Mouse (Mus musculus) lung, adult 2 months (tissue): ENCODE results near the gene Tnfrsf1a. TPM values are rescaled to one million over a fixed set of nuclear protein-coding genes. Genes with fewer than 3 reads are reported as not detected.

Experiments used
- DNase-seq: peaks from one replicate; pipeline ENCODE4 v3.0.0; 2022
- H3K4me1 ChIP-seq: fragments of 200-500 bp; 2 replicates; pipeline ENCODE4 v1.6.1; 2011; ENCODE audit warnings: low read length; ENCODE audit not compliant: control insufficient read depth, insufficient read depth
- H3K4me3 ChIP-seq: fragments of 200-500 bp; replicated peaks from 2 replicates; pipeline ENCODE3; 2011; ENCODE audit warnings: low read depth, mild to moderate bottlenecking, control low read depth, low read length; ENCODE audit errors: extremely low read depth
- CTCF ChIP-seq: fragments of 200-500 bp; IDR thresholded peaks from 2 replicates; pipeline ENCODE4 v1.5.1; 2011; ENCODE audit warnings: mild to moderate bottlenecking, low read length, control low read depth; ENCODE audit not compliant: insufficient read depth
- POLR2A ChIP-seq: fragments of 200-500 bp; IDR thresholded peaks from 2 replicates; pipeline ENCODE4 v1.6.1; 2011; ENCODE audit warnings: low read depth, mild to moderate bottlenecking, control low read depth, low read length, borderline replicate concordance; ENCODE audit errors: extremely low read depth
- WGBS: fragments of 180-500 bp; shearing (Covaris S2); methylation state at CpG from one replicate; pipeline ENCODE4 v1.1.7; 2018; 5-methylcytosine and 5-hydroxymethylcytosine counted together
- polyA plus RNA-seq: library from polyadenylated mRNA; depleted of rRNA; stranded (reverse); fragments of >200 nt; gene quantifications from 2 replicates; pipeline ENCODE4 v1.2.3, GENCODE M21; 2012

Gene Tnfrsf1a
- polyA plus RNA-seq, 1 experiment: 186 TPM

DNA sequence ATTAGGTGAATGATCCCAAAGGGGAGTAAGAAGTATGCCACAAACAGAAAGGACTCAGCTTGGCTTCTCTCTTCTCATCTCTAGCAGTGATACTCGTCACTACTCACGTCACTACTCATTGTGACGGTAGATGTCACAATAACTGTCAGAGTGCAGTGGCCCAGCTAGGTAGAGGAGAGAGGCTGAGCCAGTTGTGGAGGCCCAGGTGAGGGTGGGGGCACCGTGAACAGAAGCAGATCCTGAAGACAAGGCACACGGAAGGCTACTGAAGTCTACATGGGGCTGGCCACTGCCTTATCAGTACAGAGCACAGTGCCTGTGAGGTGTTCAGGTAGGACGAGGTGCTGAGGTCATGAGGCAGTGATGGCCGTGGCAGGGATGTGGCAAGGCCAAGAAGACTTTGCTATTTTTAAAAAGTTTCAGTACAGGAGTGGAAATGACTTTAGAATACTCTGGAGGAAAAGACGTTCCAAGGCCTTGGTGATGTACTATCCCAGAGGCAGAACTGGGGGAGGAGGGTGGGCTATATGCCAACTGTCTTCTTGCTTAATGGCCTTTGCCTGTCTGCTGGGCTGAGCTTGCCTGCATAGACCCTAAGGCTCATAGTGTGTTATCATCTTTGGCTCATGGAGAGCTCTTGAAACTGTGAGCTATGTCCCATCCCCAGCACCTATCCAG is 2.3 kb downstream of the Tnfrsf1a start:
- no peak for TF ChIP-seq POLR2A
- no peak for TF ChIP-seq CTCF
- peak overlapping the region; percentile 42 for H3K4me3 ChIP-seq
- DNase-seq: no peak
- H3K4me1 ChIP-seq: peaks cover 57% of the 10 kb centered on the region
- WGBS: 15% methylated on average over 8 of the region's 8 CpGs

DNA sequence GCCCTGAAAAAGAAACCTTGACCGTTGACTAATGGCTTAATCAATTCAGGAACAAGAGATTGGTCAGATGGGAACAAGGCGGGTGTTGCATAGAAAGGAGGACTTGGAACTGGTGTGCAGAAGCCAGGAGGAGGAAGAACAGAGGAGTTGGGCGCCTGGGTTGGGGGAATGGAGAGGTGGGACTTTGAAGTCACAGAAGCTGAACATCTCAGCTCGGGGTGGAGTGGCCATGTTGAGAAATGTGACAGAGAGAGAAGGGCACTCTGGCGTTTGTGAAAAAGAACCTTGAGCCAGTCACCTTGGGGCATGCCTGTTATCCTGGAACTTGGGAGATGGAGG is 2.9 kb downstream of the Tnfrsf1a start:
- no peak for TF ChIP-seq CTCF
- TF ChIP-seq POLR2A: no peak
- 35% methylated on average over 5 of the region's 5 CpGs for WGBS
- Histone ChIP-seq H3K4me1 (peaks cover 57% of the 10 kb centered on the region), H3K4me3 (no peak overlapping the region)
- no peak for DNase-seq

DNA sequence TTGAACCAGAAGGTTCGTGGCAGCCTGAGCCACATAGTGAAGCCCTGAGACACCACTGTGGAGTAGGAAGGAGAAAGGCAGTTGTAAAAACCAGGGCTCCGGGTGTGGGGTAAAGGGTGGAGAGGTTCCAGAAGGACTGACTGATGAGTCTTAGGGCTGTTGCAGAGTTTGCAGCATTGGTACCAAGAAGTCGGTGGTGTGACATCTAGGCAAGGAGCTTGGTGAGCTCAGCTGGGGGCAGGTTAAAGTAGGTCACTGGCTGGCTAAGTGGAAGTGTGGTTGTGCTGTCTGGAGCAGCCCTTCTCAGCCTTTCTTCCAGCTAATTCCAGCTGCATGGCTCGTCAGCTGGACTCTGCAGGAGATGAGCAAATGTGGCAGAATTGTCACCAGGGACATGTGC is 3.6 kb downstream of the Tnfrsf1a start:
- WGBS: 30% methylated on average over 4 of the region's 4 CpGs
- Histone ChIP-seq H3K4me1 (peaks cover 57% of the 10 kb centered on the region), H3K4me3 (no peak overlapping the region)
- no peak for DNase-seq
- TF ChIP-seq POLR2A (0 out of 2 replicates have a peak, but pooled peaks have one; percentile 6), CTCF (no peak)

DNA sequence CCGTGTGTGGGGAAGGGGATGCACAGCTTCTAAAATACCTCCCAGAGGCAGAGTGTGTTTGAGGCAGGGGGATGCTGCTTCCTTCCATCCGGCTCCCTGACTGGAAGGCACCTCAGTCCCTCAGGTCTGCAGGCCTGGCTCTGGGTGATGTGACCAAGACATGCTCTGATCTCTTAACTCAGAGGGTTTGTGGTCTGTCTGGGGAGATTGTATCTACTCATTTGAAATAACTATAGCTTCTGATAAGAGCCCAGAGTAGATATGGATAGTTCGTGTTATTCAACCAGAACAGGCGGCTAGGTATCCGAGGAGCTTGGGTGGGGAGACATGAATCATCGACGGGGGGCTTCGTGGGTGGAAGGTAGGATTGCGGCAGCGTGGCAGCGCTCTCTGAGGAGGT is 4.1 kb downstream of the Tnfrsf1a start:
- Histone ChIP-seq H3K4me1 (peaks cover 55% of the 10 kb centered on the region), H3K4me3 (no peak overlapping the region)
- no peak for DNase-seq
- 60% methylated on average over 11 of the region's 11 CpGs for WGBS
- TF ChIP-seq CTCF (no peak), POLR2A (no peak; the same call in 1 of the 2 replicates)

DNA sequence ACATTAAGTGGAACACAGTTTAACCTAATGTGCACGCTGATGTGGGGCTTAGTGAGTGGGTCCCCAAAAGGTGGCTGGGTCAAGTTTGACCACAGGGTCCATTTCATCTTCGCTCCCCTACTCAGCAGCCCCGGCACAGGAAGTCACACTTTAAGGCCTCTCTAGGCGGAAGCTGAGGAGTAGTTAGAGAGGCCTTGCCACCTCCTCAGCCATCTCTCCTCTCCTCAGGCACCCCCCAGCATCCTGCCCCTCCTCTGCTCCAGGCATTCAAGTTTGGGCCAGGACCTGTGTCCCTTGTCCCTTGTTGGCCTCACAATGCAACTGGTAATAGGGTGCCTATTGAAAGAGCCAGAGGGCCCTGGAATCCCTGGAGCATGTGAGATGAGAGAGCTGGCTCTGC is 4.5 kb downstream of the Tnfrsf1a start:
- H3K4me3 ChIP-seq: no peak overlapping the region
- H3K4me1 ChIP-seq: peaks cover 51% of the 10 kb centered on the region
- DNase-seq: no peak
- no peak for TF ChIP-seq POLR2A
- no peak for TF ChIP-seq CTCF
- 24% methylated on average over 4 of the region's 4 CpGs for WGBS

DNA sequence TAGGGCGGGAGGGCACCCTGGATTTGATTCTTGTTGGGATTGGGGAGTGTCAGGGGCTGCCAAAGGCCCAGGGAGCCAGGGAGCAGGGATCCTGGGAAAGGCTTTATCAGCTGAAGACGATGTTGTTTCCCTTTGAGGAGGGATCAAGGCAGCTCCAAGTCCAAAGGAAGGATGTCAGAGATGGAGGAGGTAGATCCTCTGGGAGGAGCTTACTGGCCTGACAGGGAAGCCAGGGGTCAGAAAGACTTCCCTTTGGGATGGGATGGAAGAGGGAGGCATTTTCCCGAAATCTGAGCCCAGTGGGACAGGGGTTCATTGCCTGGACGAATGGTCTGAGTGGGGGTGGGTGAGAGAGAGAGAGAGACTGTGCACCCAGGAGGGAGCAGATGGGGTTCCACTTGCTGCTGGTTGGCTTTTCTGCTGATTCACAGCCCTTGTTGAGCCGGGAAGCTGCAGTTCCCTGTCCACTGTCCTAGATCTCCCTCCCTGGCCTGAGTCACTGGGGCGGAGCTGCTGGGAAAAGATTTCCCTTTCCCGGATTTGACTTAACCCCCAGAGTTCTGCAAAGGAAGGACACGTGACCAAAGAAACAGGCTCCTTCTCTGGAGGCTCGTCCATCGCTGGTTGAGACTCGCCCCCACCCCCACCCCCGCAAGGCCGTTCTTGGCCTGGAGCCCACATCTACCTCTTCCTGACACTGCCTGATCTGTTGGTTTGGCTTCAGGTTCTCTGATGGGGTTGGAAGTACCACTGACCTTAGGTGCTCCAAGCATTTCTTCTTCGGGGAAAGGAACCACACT is 5.4 kb downstream of the Tnfrsf1a start:
- Histone ChIP-seq H3K4me3 (peak overlapping the region; percentile 45), H3K4me1 (peaks cover 46% of the 10 kb centered on the region)
- DNase-seq: peak; percentile 56
- WGBS: 5% methylated on average over 14 of the region's 14 CpGs
- peak; percentile 51; the same call in 1 of the 2 replicates for TF ChIP-seq POLR2A
- TF ChIP-seq CTCF: no peak

DNA sequence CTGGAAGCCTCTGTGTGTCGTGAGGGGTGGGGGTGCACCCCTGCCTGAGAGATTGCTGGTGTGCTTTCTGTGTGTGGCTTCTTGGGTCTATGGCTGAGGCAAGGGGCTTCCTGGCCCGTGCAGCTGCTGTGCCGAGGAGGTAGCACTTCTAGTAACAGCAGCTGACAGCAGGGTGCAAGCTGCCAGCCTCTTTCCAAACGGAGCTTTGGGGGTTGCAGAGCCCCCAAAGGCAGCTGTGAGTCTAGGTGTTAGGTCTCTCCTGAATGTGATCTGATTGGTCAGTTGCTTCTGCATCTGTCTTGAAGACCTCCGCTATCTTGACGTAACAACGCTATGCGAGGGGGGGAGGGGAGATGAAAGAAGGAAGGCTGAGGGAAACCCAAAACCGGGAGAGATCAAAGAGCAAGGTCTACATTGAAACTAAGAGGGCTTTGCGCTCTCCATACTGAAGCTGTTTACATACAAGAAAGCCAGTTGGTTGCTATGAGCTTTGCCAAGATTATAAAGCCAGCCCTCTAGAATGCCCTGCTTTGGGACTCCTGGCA is 6.1 kb downstream of the Tnfrsf1a start:
- WGBS: 9% methylated on average over 10 of the region's 10 CpGs
- TF ChIP-seq CTCF (no peak), POLR2A (no peak)
- H3K4me3 ChIP-seq: peak overlapping the region; percentile 3
- DNase-seq: no peak
- peaks cover 46% of the 10 kb centered on the region for H3K4me1 ChIP-seq

DNA sequence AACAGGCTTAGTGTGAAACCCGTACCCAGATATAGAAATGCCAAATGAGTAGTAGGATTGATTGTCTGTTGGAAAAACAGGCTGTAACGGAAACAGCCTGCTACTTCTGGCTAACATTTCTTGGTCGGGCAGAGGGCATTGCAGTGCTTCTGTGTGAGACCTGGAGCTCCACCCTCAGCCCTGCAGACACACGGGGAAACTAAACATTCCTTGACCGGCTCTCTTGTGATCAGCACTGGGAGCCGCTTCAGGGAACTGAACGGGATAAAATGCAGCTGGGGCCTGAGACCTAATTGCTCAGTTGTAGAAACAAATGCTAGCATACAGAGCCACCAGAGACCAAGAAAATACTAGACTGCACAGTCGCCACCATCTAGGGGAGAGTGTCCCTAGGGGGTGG is 7.1 kb downstream of the Tnfrsf1a start:
- 19% methylated on average over 8 of the region's 8 CpGs for WGBS
- TF ChIP-seq POLR2A (no peak), CTCF (no peak)
- peaks cover 45% of the 10 kb centered on the region for H3K4me1 ChIP-seq
- no peak overlapping the region for H3K4me3 ChIP-seq
- DNase-seq: no peak

DNA sequence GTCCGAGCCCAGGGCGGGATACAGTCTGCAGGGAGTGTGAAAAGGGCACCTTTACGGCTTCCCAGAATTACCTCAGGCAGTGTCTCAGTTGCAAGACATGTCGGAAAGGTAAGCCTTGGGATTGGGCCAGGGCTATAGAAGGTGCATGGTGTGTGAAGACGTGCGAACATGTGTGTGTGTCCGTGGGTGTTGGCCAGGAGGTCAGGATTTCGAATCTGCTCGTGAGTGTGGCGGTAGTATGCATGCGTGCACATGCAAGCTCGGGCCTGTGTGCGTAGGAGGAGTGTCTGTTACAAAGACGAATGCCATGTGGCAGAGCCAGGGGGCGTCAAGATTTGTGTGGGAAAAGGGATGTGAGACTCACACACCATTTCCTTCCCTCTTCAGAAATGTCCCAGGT is 8.2 kb downstream of the Tnfrsf1a start:
- no peak overlapping the region for H3K4me3 ChIP-seq
- 86% methylated on average over 15 of the region's 15 CpGs for WGBS
- no peak for DNase-seq
- no peak for TF ChIP-seq POLR2A
- no peak for TF ChIP-seq CTCF
- peaks cover 37% of the 10 kb centered on the region for H3K4me1 ChIP-seq
